Mouse (Mus musculus): ENCODE data around the gene Tfeb. TPM values are rescaled to one million over a fixed set of nuclear protein-coding genes. Genes with fewer than 3 reads are reported as not detected.

The Tfeb gene
- total RNA-seq (2023): 10 to 100 TPM; 85.4 to 97.3 TPM

GRCm38 (mm10) chr17:47736856-47737255, at the start of gene Tfeb:
Gene Tfeb, plus strand, starts transcription at chr17:47737030.

GRCm38 (mm10) chr17:47688344-47688607, 48.6 kb upstream of the Tfeb start, which contains the start of gene Tomm6:
Gene Tomm6, minus strand, starts transcription at chr17:47688386.

DNA sequence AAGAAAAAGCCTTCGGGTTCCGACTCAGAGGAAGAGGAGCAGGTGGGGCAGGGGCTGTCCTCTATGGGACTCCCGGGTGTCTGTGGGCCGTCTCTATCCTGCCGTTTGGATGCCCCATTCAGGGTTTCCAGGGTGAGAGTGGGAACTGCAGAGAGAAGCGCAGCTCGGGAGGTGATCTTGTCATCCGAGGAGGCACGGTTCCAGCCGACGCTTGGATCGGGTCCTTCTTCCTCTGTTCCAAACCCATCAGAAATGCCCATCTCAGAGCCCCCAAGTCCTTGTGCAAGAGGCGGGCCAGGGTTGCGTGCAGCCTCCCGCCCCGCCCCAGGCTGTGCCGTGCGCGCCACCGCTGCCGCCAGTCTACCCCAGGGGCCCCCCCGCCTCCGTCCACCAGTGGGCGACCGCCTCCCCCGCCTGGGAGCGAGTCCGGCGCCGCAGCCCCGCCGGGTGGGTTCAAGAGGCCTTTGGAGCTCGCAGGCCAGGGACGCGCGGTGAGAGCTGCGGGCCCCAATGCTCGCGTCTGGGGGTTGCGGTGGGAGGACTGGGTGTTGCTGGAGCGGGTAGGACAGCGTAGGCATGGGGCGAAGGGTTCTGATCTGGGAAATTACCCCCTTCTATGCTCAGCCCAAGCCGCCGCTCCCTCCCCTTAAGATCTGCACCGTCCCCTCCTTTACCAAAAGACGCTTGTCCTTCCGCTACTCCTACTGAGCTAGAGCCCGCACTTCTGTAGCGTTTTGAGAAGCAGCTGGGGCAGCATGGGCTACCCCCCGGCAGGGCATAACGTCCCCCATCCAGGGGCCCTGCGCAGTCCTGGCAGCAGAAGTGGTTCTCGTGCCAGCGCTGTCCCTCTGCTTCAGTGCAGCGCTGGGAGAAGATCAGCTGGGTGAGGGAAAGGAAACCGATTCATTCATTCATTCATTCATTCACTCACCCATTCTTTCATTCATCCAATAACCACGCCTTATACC, 47.9 kb upstream of the Tfeb start, which contains the start of gene Frs3:
Gene Frs3 (plus strand): TSS at position 423 of the 968 bp plus-strand sequence.

DNA sequence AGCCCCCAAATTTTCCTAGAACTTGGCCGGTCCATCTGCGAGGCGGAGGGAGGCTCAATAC, 42.6 kb upstream of the Tfeb start, which contains the start of gene Gm21981:
Gene Gm21981 (minus strand): TSS at position 14 of the 61 bp plus-strand sequence.

GRCm38 (mm10) chr17:47694503-47695336, 42.1 kb upstream of the Tfeb start, which contains the start of gene Prickle4:
Gene Prickle4, minus strand, starts transcription at chr17:47694736.

GRCm38 (mm10) chr17:47726566-47726965, 10.3 kb upstream of the Tfeb start, which contains the start of gene Pgc:
Gene Pgc, plus strand, starts transcription at chr17:47726842.

GRCm38 (mm10) chr17:47834482-47834767, 97.6 kb downstream of the Tfeb start, which contains the start of gene Mdfi:
Gene Mdfi, minus strand, starts transcription at chr17:47834691.

Other genes starting within 250 kb of the Tfeb start
- gene Taf8, start 234.7 kb upstream of the Tfeb start, total RNA-seq (2023): 10 to 100 TPM; 30.3 to 33.3 TPM
- 100 to 1,000 TPM; 497 to 529 TPM for gene Ccnd3, start 232.0 kb upstream of the Tfeb start, total RNA-seq (2023)
- gene Bysl, start 125.5 kb upstream of the Tfeb start, total RNA-seq (2023): 1 to 10 TPM; 9.1 to 9.2 TPM
- 10 to 100 TPM; 47.2 to 62.3 TPM for gene Med20, start 125.4 kb upstream of the Tfeb start, total RNA-seq (2023)
- 1 to 10 TPM; 3.9 to 6.0 TPM for gene Gm20517, start 125.4 kb upstream of the Tfeb start, total RNA-seq (2023)
- 1 to 10 TPM; 7.2 to 7.6 TPM for gene Usp49, start 106.3 kb upstream of the Tfeb start, total RNA-seq (2023)
- gene Tomm6, start 48.6 kb upstream of the Tfeb start, total RNA-seq (2023): 100 to 1,000 TPM; 141 to 148 TPM
- under 1 TPM in 1 of 2 experiments, not detected in 1; 0.26 TPM for gene Frs3, start 48.0 kb upstream of the Tfeb start, total RNA-seq (2023)
- gene Gm21981, start 42.6 kb upstream of the Tfeb start, total RNA-seq (2023): under 1 TPM in 1 of 2 experiments, not detected in 1; 0.22 TPM
- gene Prickle4, start 42.3 kb upstream of the Tfeb start, total RNA-seq (2023): not detected
- not detected for gene Pgc, start 10.2 kb upstream of the Tfeb start, total RNA-seq (2023)
- gene Mdfi, start 97.7 kb downstream of the Tfeb start, total RNA-seq (2023): under 1 TPM in 1 of 2 experiments, not detected in 1; 0.64 TPM
- 10 to 100 TPM; 10.3 to 10.6 TPM for gene Foxp4, start 187.6 kb downstream of the Tfeb start, total RNA-seq (2023)